Comparison of ENCODE assay signal across 20 mouse cellular contexts in the genomic region with DNA sequence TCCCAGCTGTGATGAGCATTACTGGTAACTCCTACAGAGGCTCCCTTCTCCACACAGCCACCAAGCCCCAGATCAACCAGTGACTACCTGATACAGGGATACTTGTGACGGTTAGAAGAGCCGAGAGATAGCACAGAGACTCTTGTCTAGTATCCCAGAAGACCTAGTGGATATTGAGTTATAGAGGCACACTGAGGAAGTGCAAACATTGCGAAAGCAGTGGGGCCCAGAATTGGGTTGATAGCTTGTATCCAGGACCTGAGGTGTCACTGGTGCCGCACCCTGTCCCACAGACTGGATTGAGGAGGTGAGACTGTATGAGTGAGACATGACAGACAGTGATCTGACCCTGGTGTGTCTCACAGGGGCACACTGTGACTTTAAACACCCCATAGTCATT. TPM values are rescaled to one million over a fixed set of nuclear protein-coding genes. Genes with fewer than 3 reads are reported as not detected.
DNase-seq lines count a peak whose midpoint lies in the region; ATAC-seq and TF ChIP-seq lines count a peak whose summit lies in the region.
"Had no signal": no experiment of that assay in that cellular context is flagged by ENCODE, and none has a peak within 500 bp of the region (broad histone marks: within the 10 kb centered on the region; RNA-seq: fewer than 3 reads in every experiment).

A gene (minus strand): TSS at position 152 of the 400 bp plus-strand sequence.

- peak; percentile 10 for DNase-seq in lung, postnatal 25 days (ENCODE audit: low spot score)
- no peak for DNase-seq in lung, postnatal 14 days
- no peak for DNase-seq in large intestine, adult 2 months (ENCODE audit: low read depth, low spot score)
- no peak for DNase-seq in left cerebral cortex, adult 18-20 months (ENCODE audit: low spot score in 2 of 2)
- DNase-seq: adrenal gland, postnatal 36 days; B cell, adult 2 months; cerebellum, adult 9-11 months; heart, adult 11 months; right cerebral cortex, adult 18-20 months had no signal

- ATAC-seq in liver, embryonic 16.5 days (ENCODE audit: low read depth) = no peak
- ATAC-seq in midbrain, embryonic 13.5 days = no peak
- ATAC-seq: activated CD4-positive, CD25-positive, alpha-beta regulatory T cell, adult 4 months; forebrain, embryonic 13.5 days; inflammation-experienced regulatory T-cells, adult 6 months; midbrain, embryonic 16.5 days; Patski had no signal

- H3K27ac ChIP-seq in liver, embryonic 16.5 days (ENCODE audit: low read length) = peak within 1 kb of the TSS; percentile 54
- no peak within 1 kb of the TSS for H3K27ac ChIP-seq in small intestine, adult 2 months (ENCODE audit: insufficient read depth, low read depth, low read length)
- no peak within 1 kb of the TSS for H3K27ac ChIP-seq in midbrain, embryonic 13.5 days
- H3K27ac ChIP-seq: forebrain, embryonic 13.5 days; kidney, embryonic 15.5 days; limb, embryonic 10.5 days had no signal

- no peaks in the 10 kb centered on the region for H3K9me3 ChIP-seq in liver, embryonic 16.5 days (replicated peaks; ENCODE audit: control insufficient read depth, low read length)
- H3K9me3 ChIP-seq in midbrain, embryonic 13.5 days = no peaks in the 10 kb centered on the region
- H3K9me3 ChIP-seq: embryonic facial prominence, embryonic 10.5 days; forebrain, embryonic 13.5 days; kidney, embryonic 15.5 days; limb, embryonic 10.5 days had no signal

- H3K4me3 ChIP-seq in liver, embryonic 16.5 days (ENCODE audit: low read depth, low read length) = peak within 1 kb of the TSS; percentile 26; the same call in 1 of the 2 replicates
- H3K4me3 ChIP-seq in small intestine, adult 2 months (ENCODE audit: low read depth, low read length) = no peak within 1 kb of the TSS
- no peak within 1 kb of the TSS for H3K4me3 ChIP-seq in midbrain, embryonic 13.5 days (replicated peaks)
- H3K4me3 ChIP-seq: embryonic facial prominence, embryonic 10.5 days; forebrain, embryonic 13.5 days; kidney, embryonic 15.5 days; limb, embryonic 10.5 days had no signal

- TF ChIP-seq CTCF in small intestine, adult 2 months (IDR thresholded peaks at IDR 0.05; ENCODE audit: extremely low read depth, insufficient read length, insufficient replicate concordance, low read depth, low read length) = no peak

- peak within 1 kb of the TSS; percentile 28; the same call in 1 of the 2 replicates for H3K4me2 ChIP-seq in liver, embryonic 16.5 days (ENCODE audit: low read depth, low read length)
- no peak within 1 kb of the TSS for H3K4me2 ChIP-seq in midbrain, embryonic 13.5 days (replicated peaks)
- H3K4me2 ChIP-seq: forebrain, embryonic 13.5 days; kidney, embryonic 15.5 days had no signal

- no peak within 1 kb of the TSS for H3K9ac ChIP-seq in liver, embryonic 16.5 days (ENCODE audit: low read depth, low read length)
- no peak within 1 kb of the TSS for H3K9ac ChIP-seq in midbrain, embryonic 13.5 days (replicated peaks)
- H3K9ac ChIP-seq: forebrain, embryonic 13.5 days; kidney, embryonic 15.5 days had no signal

- WGBS in large intestine, adult 2 months = 63% methylated on average over 4 of the region's 4 CpGs
- 31% methylated on average over 4 of the region's 4 CpGs for WGBS in liver, embryonic 16.5 days (ENCODE audit: insufficient replicate concordance)
- WGBS in small intestine, adult 2 months = 60% methylated on average over 4 of the region's 4 CpGs
- WGBS in midbrain, embryonic 13.5 days = 94% methylated on average over 4 of the region's 4 CpGs

- H3K27me3 ChIP-seq in liver, embryonic 16.5 days (ENCODE audit: control insufficient read depth, insufficient read depth, low read depth, low read length) = no peaks in the 10 kb centered on the region
- no peaks in the 10 kb centered on the region for H3K27me3 ChIP-seq in small intestine, adult 2 months (ENCODE audit: control insufficient read depth, insufficient read depth, low read length)
- H3K27me3 ChIP-seq in midbrain, embryonic 13.5 days = no peaks in the 10 kb centered on the region
- H3K27me3 ChIP-seq: forebrain, embryonic 13.5 days; kidney, embryonic 15.5 days; Patski had no signal

- no peaks in the 10 kb centered on the region for H3K36me3 ChIP-seq in liver, embryonic 16.5 days (ENCODE audit: control insufficient read depth, insufficient read depth)
- no peaks in the 10 kb centered on the region for H3K36me3 ChIP-seq in small intestine, adult 2 months (ENCODE audit: control insufficient read depth, insufficient read depth, low read length)
- no peaks in the 10 kb centered on the region for H3K36me3 ChIP-seq in midbrain, embryonic 13.5 days
- H3K36me3 ChIP-seq: embryonic facial prominence, embryonic 10.5 days; kidney, embryonic 15.5 days; limb, embryonic 10.5 days had no signal

- peaks cover 58% of the 10 kb centered on the region for H3K4me1 ChIP-seq in liver, embryonic 16.5 days (ENCODE audit: control insufficient read depth, low read depth, low read length)
- peaks cover 15% of the 10 kb centered on the region; the same call in 1 of the 2 replicates for H3K4me1 ChIP-seq in small intestine, adult 2 months (ENCODE audit: control insufficient read depth, insufficient read depth, insufficient read length, low read length)
- H3K4me1 ChIP-seq in midbrain, embryonic 13.5 days (replicated peaks) = no peaks in the 10 kb centered on the region
- H3K4me1 ChIP-seq: forebrain, embryonic 13.5 days had no signal

- TF ChIP-seq POLR2A in small intestine, adult 2 months (IDR thresholded peaks at IDR 0.05; ENCODE audit: low read depth, low read length) = no peak

RNA-seq across cellular contexts. Expression of the gene that starts here (rescaled TPM):
- 12.6 and 31.0 TPM in 2 replicates for polyA plus RNA-seq in large intestine, adult 2 months (2012; rRNA removed)
- polyA plus RNA-seq in liver, embryonic 16.5 days (2015; fragmentation: Nextera tagmentation; extraction: Ambion mirVana) = 3.6 and 4.0 TPM in 2 replicates
- 5.4 and 17.3 TPM in 2 replicates for polyA plus RNA-seq in small intestine, adult 2 months (2012; rRNA removed)
- 1 to 10 TPM in 1 of 2 experiments, under 1 TPM in 1; 0.70 to 1.1 TPM for total RNA-seq in left cerebral cortex, adult 18-20 months (2021)
- 0.11 and 0.43 TPM in 2 replicates for polyA plus RNA-seq in midbrain, embryonic 13.5 days (2015; fragmentation: Nextera tagmentation; extraction: Ambion mirVana)
